Mouse (Mus musculus) embryo, embryonic 10 days (tissue): ENCODE measurements around the gene Fanci.

ENCODE experiments used
- DNase-seq: peaks from one replicate; pipeline ENCODE4 v3.0.0-alpha.2; 2015; ENCODE audit warnings: low spot score

Gene Fanci

GRCm38 (mm10) chr7:79464776-79465420 lies 73.2 kb downstream of the Fanci start:
- DNase-seq, result peak; percentile 28

DNA sequence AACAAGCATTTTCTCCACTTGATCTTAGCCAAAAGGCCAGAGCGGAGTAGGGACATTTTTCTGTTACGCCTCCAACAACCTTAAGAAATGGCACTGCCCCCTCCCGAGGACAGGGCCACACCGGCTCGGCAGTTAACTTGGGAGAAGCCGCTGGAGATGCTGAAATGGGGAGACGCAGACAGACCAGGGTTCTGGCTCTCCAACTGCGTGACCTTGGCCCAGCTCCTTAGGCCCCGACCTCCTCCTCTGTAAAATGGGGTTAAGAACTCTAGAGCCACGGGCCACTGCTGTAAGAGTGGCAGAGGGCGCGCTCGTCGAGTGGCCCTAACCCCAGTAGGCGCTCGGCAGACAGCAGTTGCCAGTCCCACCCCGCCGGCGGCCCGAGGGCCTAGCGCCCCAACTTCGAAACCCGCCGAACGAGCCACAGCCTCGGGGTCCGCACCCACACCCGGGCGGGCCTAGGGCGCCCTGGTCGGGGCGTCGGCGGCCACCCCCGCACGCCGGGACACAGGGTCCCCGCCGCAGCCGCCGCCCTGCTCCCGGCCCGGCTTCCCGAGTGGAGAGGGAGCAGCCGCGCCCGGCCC lies 73.8 kb downstream of the Fanci start:
- DNase-seq, result peak; percentile 66

GRCm38 (mm10) chr7:79466053-79466901 lies 74.5 kb downstream of the Fanci start, which contains the start of gene Polg:
Polg (minus strand) TSS chr7:79466362.
- DNase-seq, result peak; percentile 98

DNA sequence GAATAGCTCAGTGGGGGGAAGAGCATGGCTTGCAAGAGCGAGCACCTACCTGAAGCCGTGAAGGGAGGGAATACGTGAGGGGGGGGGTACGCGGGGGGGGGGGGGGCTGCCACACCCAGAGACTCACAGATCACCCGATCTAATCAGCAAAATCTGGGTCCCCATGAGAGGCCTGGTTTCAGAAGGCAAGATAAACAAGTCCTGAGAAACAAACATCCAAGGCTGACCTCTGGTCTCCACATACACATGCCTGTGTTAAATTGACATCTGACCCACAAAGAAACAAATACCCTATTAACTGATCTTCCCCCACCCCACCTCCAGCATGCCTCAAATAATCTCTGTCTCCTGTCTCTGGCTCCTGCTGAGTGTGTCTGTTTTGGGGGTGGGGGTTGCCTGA lies 76.2 kb downstream of the Fanci start:
- DNase-seq, result peak; percentile 14

DNA sequence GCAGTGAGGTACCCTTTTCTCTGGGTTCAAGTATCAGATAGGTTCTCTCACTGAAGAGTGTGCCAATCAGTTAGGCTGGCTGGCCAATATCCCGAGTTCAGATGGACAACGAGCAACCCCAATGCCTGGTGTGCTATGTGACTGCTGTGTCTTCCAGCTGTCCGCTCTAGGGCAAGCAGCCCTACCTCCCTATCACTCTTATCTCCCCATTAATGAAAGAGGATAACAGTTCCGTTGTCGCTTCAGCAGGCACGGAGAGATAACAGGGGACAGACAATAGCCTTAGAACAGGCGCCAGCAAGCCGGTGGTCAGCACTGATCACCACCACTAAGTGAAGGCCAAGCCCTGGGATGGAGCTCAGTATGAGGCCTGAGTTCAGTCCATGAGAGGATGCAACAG lies 77.3 kb downstream of the Fanci start:
- DNase-seq, result peak; percentile 20

DNA sequence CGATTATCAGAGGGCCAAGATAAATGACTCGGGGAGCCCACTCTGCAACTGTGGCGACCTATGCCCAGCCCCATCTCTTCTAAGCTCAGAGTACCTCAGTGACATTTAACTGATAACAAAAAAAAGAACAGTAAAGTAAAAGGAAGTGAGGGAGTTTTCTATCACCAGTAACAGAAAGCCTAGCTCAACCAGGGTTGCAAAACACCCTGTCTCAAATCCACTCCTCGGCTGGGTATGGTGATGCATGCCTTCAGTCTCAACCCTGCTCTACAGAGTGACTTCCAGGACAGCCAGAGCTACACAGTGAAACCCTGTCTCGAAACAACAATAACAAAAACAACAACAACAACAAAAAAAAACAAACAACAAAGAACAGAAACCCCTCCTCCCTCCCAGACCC lies 78.0 kb downstream of the Fanci start:
- DNase-seq, result no peak

DNA sequence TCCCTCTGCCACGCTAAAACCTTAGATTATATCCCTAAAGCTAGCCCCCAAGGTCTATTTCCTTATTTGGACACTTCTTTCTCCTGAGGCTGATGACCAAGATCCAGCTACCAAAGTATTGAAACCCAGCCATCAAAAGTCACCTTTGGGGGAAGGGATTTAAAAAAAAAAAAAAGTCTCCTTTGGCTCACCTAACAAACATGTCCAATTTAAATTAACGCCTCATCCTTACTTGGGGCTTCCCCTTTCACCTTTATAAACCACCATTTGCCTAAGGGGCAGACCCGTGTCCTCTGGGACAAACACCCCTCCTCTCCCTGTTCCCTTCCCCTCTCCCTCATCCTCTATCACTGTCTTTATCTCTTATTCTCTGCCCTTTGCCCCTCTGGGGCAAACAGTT lies 79.0 kb downstream of the Fanci start:
- DNase-seq, result no peak

GRCm38 (mm10) chr7:79471436-79471835 lies 79.7 kb downstream of the Fanci start:
- peak; percentile 42 for DNase-seq

- no peak for DNase-seq
These were observed 81.1 kb downstream of the Fanci start for GRCm38 (mm10) chr7:79472792-79473191.

GRCm38 (mm10) chr7:79473496-79474194 lies 81.9 kb downstream of the Fanci start:
- DNase-seq, result no peak

DNA sequence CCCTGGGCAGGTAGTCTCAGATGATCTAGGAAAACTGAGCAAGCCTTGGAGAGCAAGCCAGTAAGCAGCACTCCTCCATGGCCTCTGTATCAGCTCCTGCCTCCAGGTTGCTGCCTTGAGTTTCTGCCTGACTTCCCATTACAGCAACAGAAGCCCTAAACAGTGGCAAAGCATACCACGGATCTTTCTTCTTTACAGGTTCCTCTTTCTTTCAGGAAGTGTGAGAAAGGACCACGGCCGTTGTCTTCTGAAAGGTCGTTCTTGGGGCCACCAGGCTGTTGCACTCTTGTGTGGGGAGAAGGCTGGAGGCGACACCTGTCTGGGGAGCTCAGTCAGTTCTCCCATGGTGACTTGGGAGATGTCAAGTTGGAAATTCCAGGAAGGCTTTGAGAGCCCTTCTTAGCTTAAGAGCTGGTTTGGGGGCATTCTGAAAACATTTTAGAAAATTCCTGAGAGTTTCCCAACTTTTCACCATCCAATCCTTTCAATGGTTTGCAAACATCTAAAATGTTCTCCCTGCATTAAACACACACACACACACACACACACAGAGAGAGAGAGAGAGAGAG lies 83.2 kb downstream of the Fanci start:
- no peak for DNase-seq

- DNase-seq, result no peak
These were observed 94.8 kb downstream of the Fanci start for GRCm38 (mm10) chr7:79486528-79486927.

- DNase-seq, result peak; percentile 82
These were observed 102.2 kb downstream of the Fanci start for GRCm38 (mm10) chr7:79493915-79494314.

- peak; percentile 95 for DNase-seq
These were observed 104.5 kb downstream of the Fanci start for GRCm38 (mm10) chr7:79495988-79496815.

DNA sequence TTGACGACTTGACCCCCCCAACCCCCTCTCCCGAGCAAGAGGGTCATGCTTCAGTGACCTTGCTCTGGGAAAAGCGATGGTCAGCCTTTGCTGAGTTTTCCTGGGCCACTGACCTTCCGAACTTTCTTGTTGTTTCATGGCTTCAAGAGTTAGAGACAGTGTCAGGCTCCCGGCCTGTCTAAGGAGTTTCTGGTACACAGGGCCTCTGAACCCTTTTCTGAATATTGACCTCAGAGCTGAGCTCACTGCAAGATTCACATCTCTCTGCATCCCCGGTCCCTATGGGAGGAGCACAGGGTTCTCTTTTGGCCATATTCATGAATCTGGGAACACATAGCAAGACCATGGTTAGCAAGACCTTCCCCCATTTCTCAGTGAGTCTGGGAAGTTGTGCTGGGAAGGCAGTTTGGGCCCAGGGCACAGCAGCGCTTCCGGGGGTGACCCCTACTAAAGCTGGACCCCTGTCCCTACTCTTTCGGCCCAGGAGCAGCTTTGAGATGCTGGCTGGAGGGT lies 105.1 kb downstream of the Fanci start:
- no peak for DNase-seq

DNA sequence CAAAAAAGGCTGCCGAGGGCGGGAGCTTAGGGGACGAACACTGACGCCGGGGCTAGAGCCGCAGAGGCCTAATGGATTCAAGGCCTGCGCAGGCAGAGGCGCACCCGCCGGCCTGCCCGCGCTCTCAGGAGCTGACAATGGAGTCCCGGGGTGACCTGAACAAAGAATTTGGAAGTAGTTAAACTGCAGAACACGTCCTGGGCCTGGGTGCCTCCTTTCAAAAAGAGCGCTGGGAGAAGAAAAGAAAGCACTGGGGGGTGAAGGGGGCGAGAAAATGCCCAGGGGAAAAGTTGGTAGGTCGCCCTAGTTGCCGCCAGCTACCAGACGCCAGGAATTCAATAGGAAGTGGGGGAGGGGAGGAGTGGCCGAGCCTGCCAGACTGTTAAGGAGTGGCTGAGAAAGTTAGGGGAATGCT lies 106.0 kb downstream of the Fanci start:
- DNase-seq, result peak; percentile 67

DNA sequence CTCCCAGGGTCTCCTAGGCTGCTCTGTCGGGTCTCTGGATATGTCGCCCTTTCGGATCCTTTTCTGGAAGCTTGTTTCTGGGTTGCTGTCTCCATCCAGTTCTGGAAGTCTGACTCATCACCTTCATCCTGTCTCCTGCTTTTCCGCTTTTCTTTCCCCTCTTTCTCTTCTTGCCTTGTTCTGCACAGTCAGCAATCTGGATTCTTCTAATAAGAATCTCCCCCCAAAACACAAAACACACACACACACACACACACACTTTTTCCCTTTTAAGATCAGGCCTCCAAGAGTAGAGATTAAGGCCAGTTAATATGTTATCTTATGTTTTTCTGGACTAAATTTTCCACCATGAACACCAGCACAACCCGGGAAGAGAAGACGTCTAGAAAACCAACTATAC lies 106.6 kb downstream of the Fanci start:
- no peak for DNase-seq

GRCm38 (mm10) chr7:79498965-79499595 lies 107.4 kb downstream of the Fanci start:
- peak; percentile 58 for DNase-seq
